Mouse (Mus musculus) induced T-regulatory cell, adult 2 months (primary cell): Measurements from ENCODE around the gene Lingo4.

Source experiments
- DNase-seq: peaks from one replicate; pipeline ENCODE4 v3.0.0-alpha.2; 2012; ENCODE audit warnings: low read depth

The Lingo4 gene

GRCm38 (mm10) chr3:94387391-94387790, 10.9 kb upstream of the Lingo4 start:
- no peak for DNase-seq

DNA sequence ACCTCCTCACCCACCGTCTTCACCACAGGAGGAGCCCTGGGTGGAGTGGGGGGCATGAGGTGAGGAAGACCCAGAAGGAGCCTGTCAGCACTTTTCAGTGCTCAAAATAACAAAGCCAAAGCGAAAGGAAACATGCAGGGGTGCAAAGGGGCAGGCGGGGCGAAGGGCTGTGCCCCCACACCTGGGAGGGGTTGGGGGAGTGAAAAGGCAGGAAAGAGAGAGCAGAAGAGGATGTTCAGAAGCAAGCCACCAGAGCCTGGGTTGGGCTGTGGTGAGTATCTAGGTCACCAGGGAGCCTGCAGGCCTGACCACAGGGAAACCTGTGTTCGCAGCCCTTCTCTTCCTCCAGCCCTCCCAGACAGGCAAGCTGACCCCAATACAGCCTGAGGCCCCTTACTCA, 10.3 kb upstream of the Lingo4 start:
- DNase-seq = peak; percentile 47

- no peak for DNase-seq
Observed at GRCm38 (mm10) chr3:94389420-94389819, 8.9 kb upstream of the Lingo4 start.

GRCm38 (mm10) chr3:94391001-94391400, 7.3 kb upstream of the Lingo4 start:
- DNase-seq = no peak

GRCm38 (mm10) chr3:94392128-94392527, 6.2 kb upstream of the Lingo4 start:
- DNase-seq = no peak

GRCm38 (mm10) chr3:94393049-94393448, 5.3 kb upstream of the Lingo4 start:
- DNase-seq = no peak

DNA sequence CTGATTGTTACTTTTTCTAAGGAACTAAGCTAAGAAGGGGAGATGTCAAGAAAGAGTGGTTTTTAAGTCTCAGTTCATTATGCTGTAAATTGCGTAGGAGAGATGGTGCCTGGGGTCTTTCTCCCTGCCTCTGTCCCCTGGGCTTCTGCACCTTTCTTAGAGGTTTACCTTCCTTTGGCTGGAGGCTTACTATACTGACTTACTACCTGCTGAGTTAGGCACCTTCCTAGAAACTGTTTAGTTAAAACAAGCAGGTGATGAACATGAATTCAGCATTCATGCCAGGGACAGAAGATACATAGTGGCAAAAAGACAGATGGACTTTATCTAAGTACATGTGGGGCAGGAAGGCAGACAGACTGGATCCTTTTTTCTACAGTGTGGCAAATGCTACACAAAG, 2.0 kb upstream of the Lingo4 start:
- no peak for DNase-seq

DNA sequence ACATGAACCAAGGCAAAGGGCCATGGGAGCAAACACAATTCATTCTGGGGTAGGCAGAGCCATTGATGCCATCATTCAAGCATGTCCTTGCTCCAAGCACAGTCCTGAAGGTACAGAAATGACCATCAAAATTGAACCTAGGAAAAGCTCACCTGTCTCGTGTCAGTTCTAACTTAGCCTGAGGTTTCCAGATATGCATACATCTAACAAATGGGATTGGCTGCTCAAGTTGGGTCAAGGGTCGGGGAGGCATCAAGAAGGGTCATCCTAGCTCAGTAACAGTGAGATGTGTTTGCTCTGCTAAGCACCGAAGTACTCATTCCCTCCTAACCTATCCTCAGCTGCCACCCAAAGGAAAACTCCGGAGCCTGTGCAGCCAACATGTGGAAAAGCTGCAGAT, 1.5 kb upstream of the Lingo4 start:
- DNase-seq = no peak

DNA sequence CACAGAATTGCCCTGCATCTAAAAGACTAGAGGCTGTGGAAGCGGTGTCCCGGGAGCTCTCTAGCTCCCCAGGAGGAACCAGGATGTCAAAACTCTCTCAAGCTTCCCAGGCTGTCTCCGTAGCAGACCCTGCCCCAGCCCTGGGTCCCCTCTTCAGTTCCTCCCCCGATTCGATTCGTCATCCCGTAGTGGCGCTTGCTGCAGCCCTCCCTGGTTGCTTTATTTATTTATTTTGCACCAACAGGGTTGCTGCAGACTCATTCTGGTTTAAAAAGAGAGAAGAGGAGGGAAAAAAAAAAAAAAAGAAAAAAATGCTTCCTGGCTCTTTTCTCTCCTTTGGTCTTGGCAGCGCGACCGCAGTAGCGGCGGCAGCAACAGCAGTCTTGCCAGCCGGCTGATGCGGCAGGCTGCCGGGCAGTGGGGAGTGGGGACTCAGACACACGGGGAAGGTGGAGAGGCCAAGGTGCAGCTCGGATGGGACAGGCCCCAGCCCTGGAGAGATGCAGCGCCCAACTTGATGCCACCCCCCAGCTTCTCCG, 695 bp downstream of the Lingo4 start:
- no peak for DNase-seq

DNA sequence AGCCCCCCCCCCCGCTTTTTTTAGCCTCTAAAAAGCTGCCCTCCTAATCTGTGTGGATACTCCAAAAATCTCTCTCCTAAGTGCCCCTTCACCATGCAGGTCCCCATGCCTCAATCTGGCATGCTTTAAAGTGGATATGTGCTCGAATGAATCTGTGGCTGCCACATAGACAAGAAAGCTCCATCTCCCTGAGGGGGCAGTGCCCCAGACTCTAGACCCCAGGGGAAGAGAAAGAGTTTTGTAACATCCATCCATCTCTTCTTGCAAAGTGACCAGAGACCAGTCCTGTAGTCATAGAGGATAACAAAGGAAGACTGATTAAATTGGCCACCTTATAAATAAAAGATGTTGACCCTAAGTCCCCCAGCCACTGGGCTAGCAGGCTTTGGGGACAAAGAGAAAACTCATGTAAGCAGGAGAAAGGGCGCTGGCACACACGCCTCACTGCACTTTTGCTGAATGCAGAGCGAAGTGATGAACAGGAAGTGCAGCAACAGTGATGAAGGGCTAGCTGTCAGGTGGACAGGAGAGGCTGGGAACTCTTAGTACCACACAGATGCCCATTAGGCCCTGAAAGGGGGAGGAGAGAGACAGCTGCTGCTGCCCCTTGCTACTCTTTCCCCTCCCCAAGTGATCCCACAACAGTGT, 1.5 kb downstream of the Lingo4 start:
- DNase-seq = no peak

DNA sequence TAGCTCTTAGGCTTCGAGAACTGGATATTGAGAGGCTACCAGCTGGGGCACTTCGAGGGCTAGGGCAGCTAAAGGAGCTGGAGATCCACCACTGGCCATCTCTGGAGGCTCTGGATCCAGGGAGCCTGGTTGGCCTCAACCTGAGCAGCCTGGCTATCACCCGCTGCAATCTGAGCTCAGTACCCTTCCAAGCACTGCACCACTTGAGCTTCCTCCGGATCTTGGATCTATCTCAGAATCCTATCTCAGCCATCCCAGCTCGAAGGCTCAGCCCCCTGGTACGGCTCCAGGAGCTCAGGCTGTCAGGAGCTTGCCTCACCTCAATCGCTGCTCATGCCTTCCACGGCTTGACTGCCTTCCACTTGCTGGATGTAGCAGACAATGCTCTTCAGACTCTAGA, 4.1 kb downstream of the Lingo4 start:
- DNase-seq = no peak

DNA sequence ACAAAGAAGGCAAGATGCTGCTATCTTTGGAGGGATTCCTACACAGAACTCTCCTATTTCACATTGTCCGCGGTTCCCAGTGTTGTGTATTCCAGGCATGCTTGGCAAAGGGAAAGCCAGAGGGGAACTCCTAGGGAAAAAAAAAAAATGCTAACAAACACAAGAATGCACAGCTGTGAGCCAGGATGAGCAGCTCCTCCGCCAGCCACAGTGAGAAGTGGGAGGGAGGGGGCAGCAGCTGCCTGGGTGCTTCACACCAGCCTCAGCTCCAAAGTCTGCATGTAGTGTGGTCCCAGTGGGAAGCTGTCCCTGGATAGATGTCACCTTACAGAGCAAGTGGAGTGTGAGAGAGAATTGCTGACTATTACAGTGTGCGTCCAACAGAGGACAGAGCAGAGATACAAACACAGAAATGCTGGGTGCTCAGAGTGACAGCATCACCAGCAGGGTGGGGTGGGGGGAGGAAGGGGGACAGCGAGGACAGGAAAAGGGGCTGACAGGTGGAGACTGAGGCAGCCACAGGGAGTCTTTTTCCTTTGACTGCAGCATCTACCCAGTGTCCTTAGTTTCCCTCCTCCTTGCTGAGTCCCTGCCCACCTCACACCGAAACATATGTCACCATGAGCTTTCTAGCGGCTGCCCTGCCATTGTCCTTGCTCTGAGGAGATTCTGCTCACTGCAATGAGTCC, 6.2 kb downstream of the Lingo4 start:
- no peak for DNase-seq

- DNase-seq = no peak
Observed at GRCm38 (mm10) chr3:94405561-94405960, 7.2 kb downstream of the Lingo4 start.

GRCm38 (mm10) chr3:94412530-94412929, 14.2 kb downstream of the Lingo4 start:
- DNase-seq = no peak

DNA sequence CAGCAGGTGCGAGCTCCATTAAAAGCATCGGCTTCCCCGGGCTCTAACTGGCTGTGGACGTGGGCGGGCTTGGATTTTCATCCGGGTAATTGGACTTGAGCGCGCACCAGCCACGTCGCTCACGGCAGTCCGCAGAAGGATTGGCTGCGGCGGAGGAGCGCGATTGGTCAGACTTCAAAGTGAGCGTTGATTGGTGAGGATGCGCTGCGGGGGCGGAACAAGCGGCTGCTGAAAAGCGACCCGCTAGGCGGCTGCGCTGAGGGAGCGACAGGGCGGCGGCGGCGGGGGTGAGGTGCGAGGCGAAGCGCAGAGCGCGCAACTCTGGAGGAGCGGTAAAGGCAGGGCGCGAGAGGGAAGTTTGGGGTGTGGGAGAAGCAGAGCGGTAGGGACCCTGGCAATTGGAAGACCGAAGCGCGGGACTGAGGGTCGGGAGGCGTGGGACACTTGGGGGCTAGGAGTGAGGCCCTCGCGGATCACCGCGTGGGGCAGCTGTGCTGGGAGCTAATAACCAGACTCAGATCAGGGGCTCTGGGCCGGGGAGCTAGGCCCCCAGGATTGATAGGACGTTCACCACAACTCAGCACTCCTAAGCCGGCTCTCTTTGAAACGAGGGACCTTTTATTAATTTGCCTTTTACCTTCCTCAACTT, 14.8 kb downstream of the Lingo4 start, which contains the start of gene Tdrkh:
Gene Tdrkh, plus strand, starts transcription at position 243 of the 649 bp plus-strand sequence.
- peak; percentile 95 for DNase-seq

GRCm38 (mm10) chr3:94430980-94431379, 32.7 kb downstream of the Lingo4 start:
- DNase-seq = no peak

GRCm38 (mm10) chr3:94434305-94434704, 36.0 kb downstream of the Lingo4 start:
- DNase-seq = no peak

DNA sequence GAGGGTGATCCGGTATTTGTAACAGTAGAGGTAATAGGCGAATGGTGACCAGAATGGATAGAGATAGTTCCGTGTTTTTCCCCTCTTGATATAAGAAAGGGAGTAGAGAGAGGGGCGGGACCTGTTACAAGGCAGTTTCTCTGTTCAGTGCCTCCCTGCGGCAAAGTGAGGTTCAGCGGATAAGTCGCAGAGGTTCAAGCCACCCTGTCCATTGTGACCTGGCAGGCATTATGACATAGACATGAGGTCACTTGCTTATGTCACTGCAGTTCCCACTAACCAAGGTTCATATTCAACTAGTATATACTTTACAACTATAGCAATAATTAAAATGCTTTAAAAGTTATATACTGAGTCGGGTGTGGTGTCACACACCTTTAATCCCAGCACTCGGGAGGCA, 38.1 kb downstream of the Lingo4 start:
- no peak for DNase-seq

DNA sequence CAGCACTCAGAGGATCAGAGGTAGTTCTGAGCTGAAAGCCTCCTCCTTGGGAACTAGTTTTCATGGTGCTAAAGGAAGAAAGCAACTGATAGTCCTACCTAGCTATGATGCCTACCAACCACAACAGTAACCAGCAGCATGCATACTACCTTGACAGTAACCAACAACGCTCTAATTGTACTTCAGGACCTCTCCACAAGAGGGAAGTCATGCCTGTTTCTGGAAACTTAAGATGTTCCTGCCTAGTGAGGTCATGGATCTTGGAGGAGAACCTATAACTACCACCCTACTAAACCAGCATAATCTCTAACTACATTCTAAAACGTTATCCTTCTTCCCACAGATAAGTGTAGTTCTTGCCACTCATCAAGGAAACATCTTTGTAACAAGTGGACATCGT, 42.9 kb downstream of the Lingo4 start:
- DNase-seq = peak; percentile 58

- peak; percentile 96 for DNase-seq
Observed at GRCm38 (mm10) chr3:94442951-94443596, 44.8 kb downstream of the Lingo4 start, which contains the start of gene Mrpl9. Gene Mrpl9 (plus strand): TSS chr3:94443318.

DNA sequence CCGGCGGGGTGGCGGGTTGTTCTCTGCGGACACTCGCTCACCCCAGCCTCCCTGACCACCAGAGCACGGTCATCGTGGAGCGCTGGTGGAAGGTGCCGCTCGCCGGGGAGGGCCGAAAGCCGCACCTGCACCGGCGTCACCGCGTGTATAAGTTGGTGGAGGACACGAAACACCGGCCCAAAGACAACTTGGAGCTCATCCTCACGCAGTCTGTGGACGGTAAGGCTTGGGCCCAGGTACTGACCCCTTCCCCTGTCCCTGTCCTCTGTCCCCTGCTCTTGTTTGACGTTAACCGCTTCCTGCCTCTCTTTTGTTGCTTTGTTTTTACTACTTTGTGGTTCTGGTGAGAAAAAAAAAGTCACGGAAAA, 45.3 kb downstream of the Lingo4 start, which contains the start of gene Oaz3:
Gene Oaz3, minus strand, starts transcription at position 319 of the 368 bp plus-strand sequence.
- peak; percentile 74 for DNase-seq

GRCm38 (mm10) chr3:94449377-94449776, 51.1 kb downstream of the Lingo4 start:
- DNase-seq = no peak
